Mouse (Mus musculus) intestine, embryonic 14.5 days (tissue): Measurements from ENCODE around the gene Szrd1. TPM values are rescaled to one million over a fixed set of nuclear protein-coding genes. Genes with fewer than 3 reads are reported as not detected.

Experiments
- ATAC-seq: fragments of 200-750 bp; cut with Nextera tagmentation; replicated peaks from 2 replicates; pipeline ENCODE4 v1.8.0; 2017; ENCODE audit warnings: low read depth, moderate number of reproducible peaks, moderate TSS enrichment, moderate library complexity; ENCODE audit not compliant: low FRiP score, low TSS enrichment
- DNase-seq: peaks from one replicate; pipeline ENCODE4 v3.0.0-alpha.2; 2018; ENCODE audit warnings: low spot score
- H3K27ac ChIP-seq: fragments of 300-500 bp; sonication (generic); 2 replicates; pipeline ENCODE4 v1.5.1; 2014; ENCODE audit warnings: low read depth, mild to moderate bottlenecking, control low read depth
- H3K27me3 ChIP-seq: fragments of 300-500 bp; sonication (generic); replicated peaks from 2 replicates; pipeline ENCODE4 v1.6.1; 2014; ENCODE audit warnings: low read length, control low read depth; ENCODE audit not compliant: control insufficient read depth, insufficient read depth
- H3K36me3 ChIP-seq: fragments of 300-500 bp; sonication (generic); 2 replicates; pipeline ENCODE4 v1.6.1; 2014; ENCODE audit warnings: low read length, control low read depth; ENCODE audit not compliant: control insufficient read depth, insufficient read depth
- H3K4me1 ChIP-seq: fragments of 300-500 bp; sonication (generic); replicated peaks from 2 replicates; pipeline ENCODE4 v1.6.1; 2014; ENCODE audit warnings: low read length, control low read depth, mixed read lengths; ENCODE audit not compliant: control insufficient read depth, insufficient read depth
- H3K4me2 ChIP-seq: fragments of 300-500 bp; sonication (generic); 2 replicates; pipeline ENCODE4 v1.6.1; 2014; ENCODE audit warnings: low read length
- H3K4me3 ChIP-seq: fragments of 300-500 bp; sonication (generic); 2 replicates; pipeline ENCODE4 v1.5.1; 2014; ENCODE audit warnings: low read depth, low read length, control low read depth, mixed read lengths
- H3K9ac ChIP-seq: fragments of 300-500 bp; sonication (generic); 2 replicates; pipeline ENCODE4 v1.6.1; 2014; ENCODE audit warnings: mild to moderate bottlenecking, low read length
- H3K9me3 ChIP-seq: fragments of 300-500 bp; sonication (generic); 2 replicates; pipeline ENCODE4 v1.6.1; 2016; ENCODE audit warnings: low read length, control low read depth; ENCODE audit not compliant: control insufficient read depth
- WGBS: fragments of 180-500 bp; shearing (Covaris S2); extraction: QIAGEN DNeasy Blood & Tissue Kit; methylation state at CpG from one replicate; pipeline ENCODE4 v1.1.7; 2014; 5-methylcytosine and 5-hydroxymethylcytosine counted together
- polyA plus RNA-seq: library from polyadenylated mRNA; unstranded; fragments of >200 nt; fragmentation: Nextera tagmentation; extraction: Ambion mirVana; gene quantifications from 2 replicates; pipeline ENCODE4 v1.2.1, GENCODE M21; 2014

Gene Szrd1
- polyA plus RNA-seq, 1 experiment from 2014 or later: 33.9 TPM

DNA sequence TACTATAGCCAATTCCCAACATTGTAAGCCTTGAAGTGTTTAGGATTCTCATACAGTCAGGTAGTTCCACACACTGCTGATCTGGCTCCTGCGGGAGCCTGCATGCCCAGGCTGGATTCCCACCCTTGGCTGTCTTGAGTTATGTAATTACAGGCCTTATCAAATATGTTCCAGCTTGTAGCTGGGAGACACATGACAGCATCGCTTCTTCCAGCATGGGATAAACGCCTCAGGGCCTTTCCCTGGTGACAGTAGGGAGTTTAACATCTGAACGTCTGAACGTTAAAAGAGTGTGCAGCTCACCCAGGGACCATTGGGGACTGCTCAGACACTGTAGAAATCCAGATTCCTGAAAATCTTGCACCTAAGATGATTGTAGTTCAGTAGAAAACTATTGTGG lies 36.2 kb upstream of the Szrd1 start:
- no peaks in the 10 kb centered on the region for H3K4me1 ChIP-seq
- no peak overlapping the region for H3K9ac ChIP-seq
- no peaks in the 10 kb centered on the region for H3K27me3 ChIP-seq
- no peaks in the 10 kb centered on the region for H3K9me3 ChIP-seq
- no peak overlapping the region for H3K4me2 ChIP-seq
- ATAC-seq: no peak
- H3K36me3 ChIP-seq: peaks cover 49% of the 10 kb centered on the region
- H3K4me3 ChIP-seq: no peak overlapping the region
- DNase-seq: no peak
- WGBS: 86% methylated on average over 5 of the region's 5 CpGs
- no peak overlapping the region for H3K27ac ChIP-seq

DNA sequence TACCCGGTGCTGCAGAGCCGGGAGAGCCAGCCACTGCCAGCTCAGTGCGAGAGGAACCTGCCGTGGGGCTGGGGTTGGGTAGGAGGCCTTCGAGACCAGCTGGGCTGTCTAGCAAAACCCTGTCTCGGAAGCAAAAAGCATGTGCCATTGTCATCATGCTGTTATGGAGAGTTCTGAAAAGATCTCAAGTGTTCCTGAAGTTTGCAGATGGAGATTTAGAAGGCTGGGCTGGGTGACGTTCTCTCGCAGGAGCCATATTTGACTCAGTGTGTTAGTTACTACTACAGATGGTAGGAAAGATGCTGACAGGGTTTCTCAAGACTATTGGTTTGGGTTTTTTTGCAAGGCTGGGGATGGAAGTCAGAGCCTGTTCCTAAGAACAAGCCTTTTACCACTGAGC lies 32.5 kb upstream of the Szrd1 start:
- no peak for DNase-seq
- Histone ChIP-seq H3K9me3 (no peaks in the 10 kb centered on the region), H3K27ac (no peak overlapping the region), H3K36me3 (peaks cover 49% of the 10 kb centered on the region), H3K27me3 (no peaks in the 10 kb centered on the region), H3K4me2 (no peak overlapping the region), H3K4me3 (no peak overlapping the region), H3K9ac (no peak overlapping the region), H3K4me1 (no peaks in the 10 kb centered on the region)
- no peak for ATAC-seq
- WGBS: 94% methylated on average over 8 of the region's 8 CpGs

DNA sequence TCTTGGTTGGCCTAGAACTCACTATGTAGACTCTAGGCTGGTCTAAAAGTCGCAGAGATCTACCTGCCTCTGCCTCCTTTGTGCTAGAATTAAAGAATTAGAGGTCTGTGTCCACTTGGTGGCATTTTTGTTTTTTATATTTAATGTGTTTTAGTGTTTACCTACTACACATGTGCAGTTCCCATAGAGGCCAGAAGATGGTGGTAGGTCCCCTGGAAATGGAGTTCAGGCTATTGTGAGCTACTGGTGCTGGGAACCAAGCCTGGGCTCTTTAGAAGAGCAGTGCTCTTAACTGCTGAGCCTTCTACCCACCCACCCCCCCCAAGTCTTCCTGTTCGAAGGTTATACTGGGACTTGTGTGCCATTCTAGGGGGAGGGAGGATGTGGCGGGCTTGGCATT lies 27.6 kb upstream of the Szrd1 start:
- Histone ChIP-seq H3K4me1 (no peaks in the 10 kb centered on the region), H3K9me3 (no peaks in the 10 kb centered on the region), H3K4me3 (no peak overlapping the region), H3K36me3 (peaks cover 31% of the 10 kb centered on the region), H3K27me3 (no peaks in the 10 kb centered on the region), H3K9ac (no peak overlapping the region), H3K27ac (no peak overlapping the region), H3K4me2 (no peak overlapping the region)
- no peak for DNase-seq
- 94% methylated on average over 3 of the region's 3 CpGs for WGBS
- no peak for ATAC-seq

DNA sequence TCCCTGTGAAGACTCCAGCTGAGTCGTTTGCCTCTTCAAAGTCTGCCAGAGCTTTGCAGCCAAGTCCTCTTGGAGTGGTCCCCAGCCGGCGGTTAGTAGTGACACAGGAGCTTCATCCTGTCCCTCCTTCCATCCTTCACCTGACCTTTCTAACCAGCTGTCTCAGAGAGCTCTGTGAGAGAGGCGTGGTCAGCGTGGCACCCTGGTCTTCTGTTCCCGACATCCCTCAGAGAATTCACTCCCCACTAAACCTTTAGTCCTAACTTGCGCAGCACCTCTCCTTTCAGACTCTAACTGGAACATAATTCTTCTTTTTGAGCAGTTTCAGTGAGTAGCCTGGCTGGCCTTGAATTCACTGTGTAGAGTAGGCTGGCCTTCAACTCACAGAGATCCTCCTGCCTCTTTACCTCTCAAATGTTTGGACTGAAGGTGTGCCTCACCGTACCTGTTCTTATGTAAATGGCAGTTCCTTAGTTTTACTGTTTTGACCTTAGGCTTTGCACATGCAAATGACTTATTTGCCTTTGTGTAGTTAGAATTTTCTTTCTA lies 26.2 kb upstream of the Szrd1 start:
- no peak overlapping the region for H3K27ac ChIP-seq
- H3K4me1 ChIP-seq: no peaks in the 10 kb centered on the region
- no peak for ATAC-seq

DNA sequence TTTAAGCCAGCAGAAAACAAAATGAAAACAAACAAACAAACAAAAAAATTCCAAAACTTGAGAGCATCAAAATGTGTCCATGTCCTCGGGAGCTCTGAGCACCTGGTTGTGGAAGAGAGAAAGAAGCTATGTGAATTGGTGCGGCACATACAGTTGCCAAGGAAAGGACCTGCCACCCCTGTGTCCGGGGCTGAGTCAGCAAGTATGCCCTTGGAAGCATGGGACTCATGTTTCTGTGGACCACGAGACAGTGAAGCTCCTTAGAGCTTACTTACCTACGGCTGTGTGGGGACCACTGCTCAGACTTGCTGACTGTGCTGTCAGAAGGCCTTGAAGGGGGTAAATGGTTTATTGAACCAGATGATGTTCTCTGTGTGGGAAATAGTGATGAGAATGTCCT lies 24.2 kb upstream of the Szrd1 start:
- H3K4me1 ChIP-seq: peaks cover 6% of the 10 kb centered on the region
- H3K36me3 ChIP-seq: peaks cover 9% of the 10 kb centered on the region
- DNase-seq: no peak
- H3K27ac ChIP-seq: no peak overlapping the region
- H3K9ac ChIP-seq: no peak overlapping the region
- H3K9me3 ChIP-seq: no peaks in the 10 kb centered on the region
- WGBS: 85% methylated on average over 5 of the region's 5 CpGs
- H3K27me3 ChIP-seq: no peaks in the 10 kb centered on the region
- no peak overlapping the region for H3K4me2 ChIP-seq
- H3K4me3 ChIP-seq: no peak overlapping the region
- ATAC-seq: no peak

More for the DNA sequence above, 26.2 kb upstream of the Szrd1 start:
- H3K36me3 ChIP-seq: peaks cover 21% of the 10 kb centered on the region
- H3K9ac ChIP-seq: no peak overlapping the region
- H3K4me2 ChIP-seq: no peak overlapping the region
- H3K9me3 ChIP-seq: no peaks in the 10 kb centered on the region
- WGBS: 65% methylated on average over 8 of the region's 8 CpGs
- DNase-seq: no peak
- H3K4me3 ChIP-seq: no peak overlapping the region
- H3K27me3 ChIP-seq: no peaks in the 10 kb centered on the region

DNA sequence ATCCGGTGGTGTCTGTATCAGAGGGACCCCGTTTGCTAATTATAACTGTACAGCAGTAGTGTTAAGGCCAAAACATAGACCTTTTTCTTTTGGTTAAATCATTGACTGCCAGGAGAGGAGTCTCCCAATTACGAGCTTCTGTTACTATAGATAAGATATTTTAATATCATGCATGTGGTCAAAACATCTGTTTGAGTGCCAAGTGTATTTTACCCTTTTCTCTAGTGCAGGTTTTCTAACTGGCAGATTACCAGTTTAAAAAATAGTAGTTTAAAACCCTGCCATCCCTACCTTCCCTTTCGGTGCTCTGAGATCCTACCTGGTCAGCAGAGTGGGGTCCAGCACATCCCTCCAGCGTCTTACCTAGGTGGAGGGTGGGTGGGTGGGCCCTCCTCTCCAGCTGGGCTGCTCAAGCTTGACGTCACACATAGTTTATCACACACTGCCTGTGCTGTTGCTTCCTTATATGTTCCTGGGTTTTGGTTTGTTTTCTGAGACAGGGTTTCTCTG lies 22.2 kb upstream of the Szrd1 start:
- 85% methylated on average over 6 of the region's 6 CpGs for WGBS
- Histone ChIP-seq H3K4me3 (no peak overlapping the region), H3K4me2 (no peak overlapping the region), H3K9me3 (no peaks in the 10 kb centered on the region), H3K9ac (no peak overlapping the region), H3K27me3 (no peaks in the 10 kb centered on the region), H3K27ac (no peak overlapping the region), H3K36me3 (no peaks in the 10 kb centered on the region), H3K4me1 (peaks cover 9% of the 10 kb centered on the region)
- no peak for ATAC-seq
- no peak for DNase-seq

DNA sequence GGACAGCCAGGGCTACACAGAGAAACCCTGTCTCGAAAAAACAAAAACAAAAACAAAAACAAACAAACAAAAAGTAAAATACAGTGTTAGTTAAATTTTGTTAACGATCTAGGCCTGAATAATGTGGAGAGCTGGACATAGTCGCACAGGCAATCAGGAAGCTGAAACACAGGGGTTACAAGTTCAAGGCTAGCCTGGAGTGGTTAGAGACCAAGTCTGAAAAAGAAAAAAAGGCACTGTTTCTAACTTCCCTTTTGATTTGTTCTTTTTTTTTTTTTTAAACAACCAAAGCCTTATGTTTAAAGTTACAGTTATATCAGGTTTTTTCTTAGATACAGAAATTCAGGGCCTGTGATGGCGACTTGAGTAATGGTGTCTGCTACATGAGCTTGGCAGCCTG lies 20.6 kb upstream of the Szrd1 start:
- no peak overlapping the region for H3K27ac ChIP-seq
- 79% methylated on average over 4 of the region's 4 CpGs for WGBS
- no peaks in the 10 kb centered on the region for H3K9me3 ChIP-seq
- H3K27me3 ChIP-seq: no peaks in the 10 kb centered on the region
- no peak overlapping the region for H3K9ac ChIP-seq
- H3K4me1 ChIP-seq: peaks cover 15% of the 10 kb centered on the region
- no peak overlapping the region for H3K4me2 ChIP-seq
- DNase-seq: no peak
- no peaks in the 10 kb centered on the region for H3K36me3 ChIP-seq
- ATAC-seq: no peak
- H3K4me3 ChIP-seq: no peak overlapping the region

DNA sequence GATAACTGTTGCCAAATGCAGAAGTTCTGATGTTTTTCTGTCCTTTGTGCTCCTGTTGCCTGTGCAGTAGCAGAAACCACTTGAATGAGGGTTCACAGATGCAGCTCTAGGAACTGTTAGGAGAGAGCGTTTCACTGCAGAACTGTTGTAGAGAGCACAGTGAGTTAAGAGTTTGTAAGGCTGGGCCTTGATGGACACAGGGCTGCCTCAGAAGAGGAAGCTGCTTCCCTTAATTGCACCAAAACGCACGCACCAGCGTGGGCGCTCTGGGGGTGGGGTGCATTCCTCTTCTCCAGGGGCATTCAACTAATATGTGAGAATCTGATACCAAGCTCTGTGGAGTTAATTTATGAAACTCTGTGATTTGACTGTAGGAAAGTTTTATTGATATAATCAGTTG lies 20.1 kb upstream of the Szrd1 start:
- Histone ChIP-seq H3K9me3 (no peaks in the 10 kb centered on the region), H3K4me1 (peaks cover 15% of the 10 kb centered on the region), H3K4me3 (no peak overlapping the region), H3K36me3 (no peaks in the 10 kb centered on the region), H3K27ac (0 out of 2 replicates have a peak overlapping the region, but pooled peaks have one; percentile 45), H3K4me2 (no peak overlapping the region), H3K9ac (no peak overlapping the region), H3K27me3 (no peaks in the 10 kb centered on the region)
- no peak for DNase-seq
- no peak for ATAC-seq
- 41% methylated on average over 5 of the region's 5 CpGs for WGBS

DNA sequence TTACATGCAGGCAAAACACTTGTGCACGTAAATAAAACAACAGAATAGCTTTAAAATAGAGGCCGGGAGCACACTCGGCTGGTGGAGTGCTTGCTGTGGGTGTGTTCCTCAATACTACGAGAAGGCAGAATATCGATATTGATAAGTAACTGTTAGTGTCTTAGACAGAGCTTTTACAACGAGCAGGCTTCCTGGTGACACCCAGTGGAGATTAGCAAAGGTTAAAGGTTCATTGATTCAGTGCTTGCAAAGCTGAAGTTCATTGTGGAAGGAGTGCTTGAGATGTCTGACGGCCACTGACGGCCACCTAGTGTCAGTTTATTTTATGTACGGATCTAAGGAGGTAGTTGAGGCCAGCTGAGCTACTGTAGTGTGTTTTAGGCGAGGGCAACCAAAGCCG lies 19.5 kb upstream of the Szrd1 start:
- WGBS: 40% methylated on average over 11 of the region's 11 CpGs
- Histone ChIP-seq H3K9me3 (no peaks in the 10 kb centered on the region), H3K4me2 (no peak overlapping the region), H3K27me3 (no peaks in the 10 kb centered on the region), H3K4me3 (no peak overlapping the region), H3K27ac (0 out of 2 replicates have a peak overlapping the region, but pooled peaks have one; percentile 45), H3K4me1 (peaks cover 17% of the 10 kb centered on the region), H3K9ac (no peak overlapping the region), H3K36me3 (no peaks in the 10 kb centered on the region)
- DNase-seq (no peak), ATAC-seq (peak; percentile 45; the same call in 1 of the 2 replicates)
